Mouse (Mus musculus): Measurements from ENCODE around the gene Mettl25.

Mettl25 gene

DNA sequence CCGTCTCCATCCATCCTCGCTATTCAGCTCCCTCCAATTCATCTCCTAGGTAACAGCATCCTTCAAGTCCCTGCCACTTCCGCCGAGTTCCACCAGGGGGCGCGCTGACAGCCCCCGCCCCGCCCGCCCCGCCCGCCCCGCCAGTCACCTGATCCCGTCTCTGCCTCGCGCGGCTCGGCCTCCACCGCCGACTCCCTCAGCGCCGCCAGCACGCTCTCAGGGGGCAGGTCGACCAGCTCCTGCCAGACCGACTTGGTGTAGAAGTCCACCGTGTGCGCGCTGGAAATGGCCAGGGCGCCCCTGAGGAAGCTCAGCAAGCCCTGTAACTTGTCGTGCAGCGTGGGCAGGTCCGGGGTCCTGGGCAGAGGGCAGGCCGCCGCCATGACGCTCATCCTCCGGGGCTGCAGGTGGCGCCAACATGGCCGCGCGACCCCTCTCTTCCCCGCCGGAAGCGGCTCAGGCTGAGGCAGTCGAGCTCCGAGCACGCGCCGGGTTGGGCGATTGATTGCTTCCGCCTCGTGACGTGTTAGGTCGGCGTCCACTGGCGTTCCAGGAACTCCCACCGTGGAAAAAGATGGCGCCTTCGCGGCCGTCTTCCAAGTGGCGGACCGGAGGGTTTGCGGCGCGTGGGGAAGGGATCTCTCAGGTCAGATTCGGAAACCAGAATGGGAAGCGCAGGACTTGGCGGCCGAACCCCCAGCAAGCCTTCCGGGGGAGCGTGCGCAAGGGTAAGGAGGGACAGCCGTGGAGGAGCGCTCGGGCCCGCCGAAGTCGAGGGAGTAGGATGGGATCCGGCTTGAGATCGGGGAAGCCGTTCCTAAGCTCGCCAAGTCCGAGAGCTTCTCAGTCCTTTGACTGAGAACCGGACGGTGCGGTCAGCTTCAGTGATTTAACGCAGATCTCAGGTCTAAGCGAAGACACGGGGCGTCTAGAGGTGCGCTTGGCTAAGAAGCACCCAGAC, at the start of gene Mettl25, which contains the start of gene Ccdc59:
Gene Mettl25, minus strand, starts transcription at position 453 of the 961 bp plus-strand sequence.
Gene Ccdc59, plus strand, starts transcription at position 140 of the 961 bp plus-strand sequence.
- H3K4me3 ChIP-seq (replicated peaks; ENCODE audit: low read length) = peak within 1 kb of the TSS; percentile 93
- no peaks in the 10 kb centered on the region for H3K9me3 ChIP-seq (ENCODE audit: low read length)
- TF ChIP-seq CTCF (conservative IDR thresholded peaks at IDR 0.05; ENCODE audit: low read length) (peak; percentile 29), POU5F1 (IDR thresholded peaks at IDR 0.05; ENCODE audit: borderline replicate concordance, low read length) (no peak)
- H3K4me1 ChIP-seq (replicated peaks; ENCODE audit: low read depth, low read length) = peaks cover 17% of the 10 kb centered on the region
- H3K36me3 ChIP-seq (ENCODE audit: insufficient read depth, low read length) = peaks cover 49% of the 10 kb centered on the region
- no peaks in the 10 kb centered on the region for H3K27me3 ChIP-seq (ENCODE audit: insufficient read depth, low read length)

DNA sequence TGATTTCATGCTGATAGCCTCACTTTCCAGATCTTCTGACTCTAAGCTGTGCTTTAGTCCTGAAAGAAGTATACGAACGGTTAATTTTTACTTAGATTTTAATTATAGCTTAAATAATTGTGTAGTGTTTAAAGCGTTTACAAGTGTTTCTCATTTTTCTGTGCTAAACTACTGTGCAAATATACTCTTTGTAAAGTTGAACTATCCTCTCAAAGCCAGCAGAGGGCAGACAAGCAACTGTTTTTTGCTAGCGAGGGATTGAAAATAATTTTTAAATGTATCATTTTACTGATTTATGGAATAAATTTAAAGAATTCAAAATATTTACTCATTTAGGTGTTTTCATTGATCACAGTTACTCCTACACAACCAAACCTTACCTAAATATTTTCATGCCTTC, 26.1 kb upstream of the Mettl25 start:
- H3K36me3 ChIP-seq (ENCODE audit: insufficient read depth, low read length) = no peaks in the 10 kb centered on the region

GRCm38 (mm10) chr10:105851136-105851535, 10.0 kb upstream of the Mettl25 start:
- no peak overlapping the region for H3K4me3 ChIP-seq (replicated peaks; ENCODE audit: low read length)
- no peaks in the 10 kb centered on the region for H3K4me1 ChIP-seq (replicated peaks; ENCODE audit: low read depth, low read length)
- TF ChIP-seq CTCF (conservative IDR thresholded peaks at IDR 0.05; ENCODE audit: low read length) (no peak), POU5F1 (IDR thresholded peaks at IDR 0.05; ENCODE audit: borderline replicate concordance, low read length) (no peak), NANOG (IDR thresholded peaks at IDR 0.05; ENCODE audit: borderline replicate concordance, low read length) (no peak)
- peaks cover 47% of the 10 kb centered on the region for H3K36me3 ChIP-seq (ENCODE audit: insufficient read depth, low read length)
- H3K27me3 ChIP-seq (ENCODE audit: insufficient read depth, low read length) = no peaks in the 10 kb centered on the region
- no peaks in the 10 kb centered on the region for H3K9me3 ChIP-seq (ENCODE audit: low read length)

More for the DNA sequence above, 26.1 kb upstream of the Mettl25 start:
- peaks cover 5% of the 10 kb centered on the region; the same call in 1 of the 2 replicates for H3K9me3 ChIP-seq (ENCODE audit: low read length)
- H3K4me3 ChIP-seq (replicated peaks; ENCODE audit: low read length) = no peak overlapping the region
- TF ChIP-seq NANOG (IDR thresholded peaks at IDR 0.05; ENCODE audit: borderline replicate concordance, low read length) (no peak), CTCF (conservative IDR thresholded peaks at IDR 0.05; ENCODE audit: low read length) (peak; percentile 34), POU5F1 (IDR thresholded peaks at IDR 0.05; ENCODE audit: borderline replicate concordance, low read length) (no peak)
- H3K4me1 ChIP-seq (replicated peaks; ENCODE audit: low read depth, low read length) = peaks cover 3% of the 10 kb centered on the region; the same call in 1 of the 2 replicates
- no peaks in the 10 kb centered on the region for H3K27me3 ChIP-seq (ENCODE audit: insufficient read depth, low read length)

DNA sequence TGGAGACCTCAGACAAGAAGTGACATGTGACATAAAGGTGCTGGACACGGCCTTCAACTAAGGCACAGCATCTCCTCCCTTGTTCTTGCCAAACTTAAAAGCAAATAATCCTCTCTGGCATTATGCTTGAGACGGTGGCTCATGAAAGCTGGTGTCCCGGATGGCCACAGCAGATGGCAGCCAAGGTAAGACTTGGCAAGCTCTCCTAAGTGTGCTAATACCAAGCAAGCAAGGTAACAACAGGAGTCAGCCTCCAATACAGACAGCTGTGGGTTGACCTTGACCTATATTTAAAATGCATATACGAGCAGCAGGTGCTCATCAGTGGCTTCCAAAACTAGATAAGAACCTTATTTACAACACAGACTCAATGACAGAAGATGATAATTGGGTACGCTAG, 9.1 kb upstream of the Mettl25 start:
- TF ChIP-seq POU5F1 (IDR thresholded peaks at IDR 0.05; ENCODE audit: borderline replicate concordance, low read length) (no peak), CTCF (conservative IDR thresholded peaks at IDR 0.05; ENCODE audit: low read length) (no peak)
- H3K4me3 ChIP-seq (replicated peaks; ENCODE audit: low read length) = no peak overlapping the region
- no peaks in the 10 kb centered on the region for H3K9me3 ChIP-seq (ENCODE audit: low read length)
- H3K4me1 ChIP-seq (replicated peaks; ENCODE audit: low read depth, low read length) = no peaks in the 10 kb centered on the region
- H3K36me3 ChIP-seq (ENCODE audit: insufficient read depth, low read length) = peaks cover 56% of the 10 kb centered on the region
- no peaks in the 10 kb centered on the region for H3K27me3 ChIP-seq (ENCODE audit: insufficient read depth, low read length)

DNA sequence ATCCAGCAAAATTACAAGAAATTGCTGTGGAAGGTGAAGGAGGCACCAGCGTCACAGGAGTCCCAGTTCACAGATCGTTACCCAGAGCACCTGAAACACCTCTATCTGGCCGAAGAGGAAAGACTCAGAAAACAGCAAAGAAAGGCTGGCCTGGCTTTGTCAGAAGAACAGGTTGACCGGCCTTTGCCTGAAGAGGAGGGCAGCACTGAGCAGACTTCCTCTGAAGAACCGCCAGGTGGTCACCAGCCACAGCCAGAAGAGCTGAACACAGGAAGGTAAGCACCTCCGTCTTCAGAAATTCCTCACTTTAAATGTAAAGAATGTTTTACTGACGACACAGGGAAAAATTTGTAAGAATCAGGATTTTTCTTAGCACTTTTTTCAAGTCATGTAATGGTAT, 1.4 kb upstream of the Mettl25 start:
- TF ChIP-seq CTCF (conservative IDR thresholded peaks at IDR 0.05; ENCODE audit: low read length) = no peak
- TF ChIP-seq NANOG (IDR thresholded peaks at IDR 0.05; ENCODE audit: borderline replicate concordance, low read length) = no peak
- no peak for TF ChIP-seq POU5F1 (IDR thresholded peaks at IDR 0.05; ENCODE audit: borderline replicate concordance, low read length)
- H3K36me3 ChIP-seq (ENCODE audit: insufficient read depth, low read length) = peaks cover 63% of the 10 kb centered on the region
- H3K4me1 ChIP-seq (replicated peaks; ENCODE audit: low read depth, low read length) = peaks cover 17% of the 10 kb centered on the region
- H3K4me3 ChIP-seq (replicated peaks; ENCODE audit: low read length) = peak overlapping the region; percentile 93
- no peaks in the 10 kb centered on the region for H3K9me3 ChIP-seq (ENCODE audit: low read length)
- H3K27me3 ChIP-seq (ENCODE audit: insufficient read depth, low read length) = no peaks in the 10 kb centered on the region

- 0 out of 2 replicates have a peak, but pooled peaks cover 3% of the 10 kb centered on the region for H3K4me1 ChIP-seq (replicated peaks; ENCODE audit: low read depth, low read length)
- H3K4me3 ChIP-seq (replicated peaks; ENCODE audit: low read length) = no peak overlapping the region
- peak; percentile 67 for TF ChIP-seq CTCF (conservative IDR thresholded peaks at IDR 0.05; ENCODE audit: low read length)
- TF ChIP-seq NANOG (IDR thresholded peaks at IDR 0.05; ENCODE audit: borderline replicate concordance, low read length) = no peak
- TF ChIP-seq POU5F1 (IDR thresholded peaks at IDR 0.05; ENCODE audit: borderline replicate concordance, low read length) = no peak
- H3K9me3 ChIP-seq (ENCODE audit: low read length) = no peaks in the 10 kb centered on the region
- no peaks in the 10 kb centered on the region for H3K27me3 ChIP-seq (ENCODE audit: insufficient read depth, low read length)
- peaks cover 28% of the 10 kb centered on the region for H3K36me3 ChIP-seq (ENCODE audit: insufficient read depth, low read length)
Observed at GRCm38 (mm10) chr10:105834627-105835228, 6.5 kb downstream of the Mettl25 start.

DNA sequence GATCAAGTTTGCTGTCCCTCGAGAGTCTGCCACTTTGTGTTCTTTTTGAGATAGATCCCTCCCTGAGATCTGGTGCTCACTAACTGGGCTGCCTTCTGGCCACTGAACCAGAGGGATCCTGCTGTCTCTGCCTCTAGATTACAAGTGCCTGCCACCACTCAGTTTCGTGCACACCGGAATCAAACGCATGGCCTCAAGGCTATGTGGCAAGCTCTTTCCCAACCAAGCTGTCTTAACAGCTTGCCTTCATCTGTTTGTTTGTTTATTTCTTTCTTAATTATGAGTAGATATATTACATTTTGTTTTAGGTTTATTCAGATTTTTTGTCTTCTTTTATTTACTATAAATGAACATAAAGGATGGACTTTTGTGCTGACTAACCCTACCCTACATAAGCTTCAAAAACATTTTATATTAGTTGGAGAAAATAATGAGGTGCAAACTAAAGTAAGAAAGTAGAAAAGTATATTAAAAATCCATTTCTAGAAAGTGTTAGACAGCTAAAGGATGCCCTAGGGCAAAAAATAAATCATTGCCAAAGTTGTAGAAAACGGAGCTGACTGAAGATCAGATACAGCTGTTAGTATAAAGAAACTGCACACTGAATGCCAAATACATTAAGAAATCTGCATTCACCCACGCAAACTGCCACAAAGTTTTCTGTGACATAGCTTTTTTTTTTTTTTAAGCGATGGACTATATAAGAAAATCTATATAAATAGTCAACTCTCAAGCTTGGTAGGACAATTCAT, 34.7 kb downstream of the Mettl25 start:
- Histone ChIP-seq H3K27me3 (ENCODE audit: insufficient read depth, low read length) (no peaks in the 10 kb centered on the region), H3K36me3 (ENCODE audit: insufficient read depth, low read length) (no peaks in the 10 kb centered on the region), H3K4me1 (replicated peaks; ENCODE audit: low read depth, low read length) (peaks cover 16% of the 10 kb centered on the region), H3K9me3 (ENCODE audit: low read length) (no peaks in the 10 kb centered on the region), H3K4me3 (replicated peaks; ENCODE audit: low read length) (no peak overlapping the region)
- no peak for TF ChIP-seq NANOG (IDR thresholded peaks at IDR 0.05; ENCODE audit: borderline replicate concordance, low read length)

DNA sequence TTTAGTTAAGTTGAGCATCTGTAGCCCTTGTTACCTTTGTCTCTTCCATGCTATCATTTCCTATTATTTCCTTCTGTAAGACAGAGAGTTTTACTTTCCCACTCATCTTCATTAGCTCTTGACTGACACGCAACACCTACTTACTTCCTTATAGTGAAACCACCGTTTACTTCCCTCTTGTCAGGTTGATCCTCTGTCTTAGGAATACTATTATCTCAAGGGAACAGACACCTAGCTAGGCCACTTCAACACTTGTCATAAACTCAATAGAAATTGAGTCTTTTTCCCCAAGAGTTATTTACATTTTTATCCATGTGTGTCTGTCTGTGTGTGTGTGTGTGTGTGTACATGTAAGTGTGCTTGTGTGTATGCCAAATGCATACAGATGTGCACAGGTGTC, 37.7 kb downstream of the Mettl25 start:
- no peaks in the 10 kb centered on the region for H3K9me3 ChIP-seq (ENCODE audit: low read length)
- no peaks in the 10 kb centered on the region for H3K36me3 ChIP-seq (ENCODE audit: insufficient read depth, low read length)
- H3K27me3 ChIP-seq (ENCODE audit: insufficient read depth, low read length) = no peaks in the 10 kb centered on the region
- no peak for TF ChIP-seq POU5F1 (IDR thresholded peaks at IDR 0.05; ENCODE audit: borderline replicate concordance, low read length)
- TF ChIP-seq NANOG (IDR thresholded peaks at IDR 0.05; ENCODE audit: borderline replicate concordance, low read length) = no peak
- no peak for TF ChIP-seq CTCF (conservative IDR thresholded peaks at IDR 0.05; ENCODE audit: low read length)
- H3K4me1 ChIP-seq (replicated peaks; ENCODE audit: low read depth, low read length) = peaks cover 21% of the 10 kb centered on the region
- H3K4me3 ChIP-seq (replicated peaks; ENCODE audit: low read length) = no peak overlapping the region

Data from E14TG2a.4 (cell line).